Mouse (Mus musculus): ENCODE measurements around the gene Tspan17. TPM values are rescaled to one million over a fixed set of nuclear protein-coding genes. Genes with fewer than 3 reads are reported as not detected.

Gene Tspan17
- polyA plus RNA-seq, 1 experiment from 2014 or later, result 3.1 TPM

GRCm38 (mm10) chr13:54754169-54755080 is 34.8 kb upstream of the Tspan17 start:
- no peak overlapping the region for H3K9ac ChIP-seq
- 32% methylated on average over 12 of the region's 12 CpGs for WGBS
- H3K27ac ChIP-seq (ENCODE audit: poor library complexity, severe bottlenecking), result no peak overlapping the region
- no peak overlapping the region for H3K4me3 ChIP-seq
- no peaks in the 10 kb centered on the region for H3K9me3 ChIP-seq (replicated peaks)
- ATAC-seq (ENCODE audit: insufficient number of reproducible peaks, low FRiP score), result no peak
- peaks cover 18% of the 10 kb centered on the region for H3K4me1 ChIP-seq (replicated peaks)
- peaks cover 89% of the 10 kb centered on the region for H3K27me3 ChIP-seq (replicated peaks)
- H3K36me3 ChIP-seq, result no peaks in the 10 kb centered on the region
- no peak overlapping the region for H3K4me2 ChIP-seq

GRCm38 (mm10) chr13:54755201-54755830 is 33.9 kb upstream of the Tspan17 start:
- Histone ChIP-seq H3K9ac (no peak overlapping the region), H3K9me3 (replicated peaks) (no peaks in the 10 kb centered on the region), H3K27ac (ENCODE audit: poor library complexity, severe bottlenecking) (no peak overlapping the region), H3K36me3 (no peaks in the 10 kb centered on the region), H3K27me3 (replicated peaks) (peaks cover 89% of the 10 kb centered on the region), H3K4me2 (no peak overlapping the region), H3K4me3 (no peak overlapping the region), H3K4me1 (replicated peaks) (peaks cover 11% of the 10 kb centered on the region)
- WGBS, result 9% methylated on average over 9 of the region's 9 CpGs
- no peak for ATAC-seq (ENCODE audit: insufficient number of reproducible peaks, low FRiP score)

- WGBS, result 77% methylated on average over 8 of the region's 8 CpGs
- Histone ChIP-seq H3K4me3 (no peak overlapping the region), H3K27me3 (replicated peaks) (peaks cover 89% of the 10 kb centered on the region), H3K4me1 (replicated peaks) (peaks cover 11% of the 10 kb centered on the region), H3K27ac (ENCODE audit: poor library complexity, severe bottlenecking) (no peak overlapping the region), H3K9me3 (replicated peaks) (no peaks in the 10 kb centered on the region), H3K4me2 (no peak overlapping the region), H3K36me3 (no peaks in the 10 kb centered on the region), H3K9ac (no peak overlapping the region)
- ATAC-seq (ENCODE audit: insufficient number of reproducible peaks, low FRiP score), result no peak
Observed at GRCm38 (mm10) chr13:54756156-54756712, 32.9 kb upstream of the Tspan17 start.

GRCm38 (mm10) chr13:54757093-54757830 is 31.9 kb upstream of the Tspan17 start:
- no peak for ATAC-seq (ENCODE audit: insufficient number of reproducible peaks, low FRiP score)
- WGBS, result 37% methylated on average over 10 of the region's 10 CpGs
- no peak overlapping the region for H3K4me3 ChIP-seq
- H3K27me3 ChIP-seq (replicated peaks), result peaks cover 89% of the 10 kb centered on the region
- H3K36me3 ChIP-seq, result no peaks in the 10 kb centered on the region
- peaks cover 11% of the 10 kb centered on the region for H3K4me1 ChIP-seq (replicated peaks)
- H3K9ac ChIP-seq, result no peak overlapping the region
- no peaks in the 10 kb centered on the region for H3K9me3 ChIP-seq (replicated peaks)
- no peak overlapping the region for H3K27ac ChIP-seq (ENCODE audit: poor library complexity, severe bottlenecking)
- H3K4me2 ChIP-seq, result peak overlapping the region; percentile 76

DNA sequence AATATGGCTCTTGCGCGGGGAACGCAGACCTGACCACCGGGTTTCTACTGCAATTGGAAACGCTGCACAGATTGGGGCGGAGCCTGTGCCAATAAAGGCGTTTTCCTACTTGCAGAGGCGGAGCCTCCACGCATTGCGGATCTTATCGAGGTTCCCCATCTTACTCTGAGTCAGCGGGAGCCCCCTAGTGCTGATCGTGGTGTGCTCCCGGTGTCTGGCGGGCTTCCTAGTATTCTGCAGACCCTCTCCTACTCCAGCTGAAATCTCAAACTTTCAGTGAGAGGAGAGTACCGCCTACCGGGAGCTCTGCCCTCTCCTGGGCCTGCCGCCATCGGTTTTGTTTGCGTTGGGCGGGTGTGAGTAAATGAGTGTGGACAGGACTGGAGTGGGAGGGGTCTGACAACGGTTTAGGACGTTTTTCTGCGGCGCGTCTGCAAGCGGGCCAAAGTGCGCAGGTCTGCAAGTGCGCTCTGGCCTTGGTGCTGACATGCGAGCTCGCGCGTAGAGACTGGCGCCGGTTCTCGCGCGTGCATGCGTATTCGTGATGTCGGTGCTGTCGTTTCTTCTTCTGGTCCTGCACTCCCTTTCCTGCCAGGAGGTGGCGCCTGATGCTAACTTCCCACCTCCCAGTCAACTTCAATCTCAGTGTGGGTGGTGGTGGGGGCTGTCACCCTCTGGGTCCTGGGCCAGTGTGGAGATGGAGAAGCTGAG is 31.0 kb upstream of the Tspan17 start:
- under 1% methylated on average over 43 of the region's 43 CpGs for WGBS
- Histone ChIP-seq H3K4me3 (peak overlapping the region; percentile 40), H3K9ac (no peak overlapping the region), H3K9me3 (replicated peaks) (no peaks in the 10 kb centered on the region), H3K27me3 (replicated peaks) (peaks cover 89% of the 10 kb centered on the region), H3K4me2 (peak overlapping the region; percentile 76), H3K4me1 (replicated peaks) (peaks cover 11% of the 10 kb centered on the region), H3K27ac (ENCODE audit: poor library complexity, severe bottlenecking) (no peak overlapping the region), H3K36me3 (no peaks in the 10 kb centered on the region)
- peak; percentile 73 for ATAC-seq (ENCODE audit: insufficient number of reproducible peaks, low FRiP score)

GRCm38 (mm10) chr13:54758756-54759470 is 30.3 kb upstream of the Tspan17 start:
- no peaks in the 10 kb centered on the region for H3K9me3 ChIP-seq (replicated peaks)
- no peak; the same call in 1 of the 2 replicates for ATAC-seq (ENCODE audit: insufficient number of reproducible peaks, low FRiP score)
- no peak overlapping the region for H3K4me3 ChIP-seq
- H3K9ac ChIP-seq, result no peak overlapping the region
- H3K36me3 ChIP-seq, result no peaks in the 10 kb centered on the region
- WGBS, result 3% methylated on average over 29 of the region's 29 CpGs
- H3K4me1 ChIP-seq (replicated peaks), result peaks cover 11% of the 10 kb centered on the region
- H3K27me3 ChIP-seq (replicated peaks), result peaks cover 89% of the 10 kb centered on the region
- no peak overlapping the region for H3K27ac ChIP-seq (ENCODE audit: poor library complexity, severe bottlenecking)
- peak overlapping the region; percentile 76 for H3K4me2 ChIP-seq

DNA sequence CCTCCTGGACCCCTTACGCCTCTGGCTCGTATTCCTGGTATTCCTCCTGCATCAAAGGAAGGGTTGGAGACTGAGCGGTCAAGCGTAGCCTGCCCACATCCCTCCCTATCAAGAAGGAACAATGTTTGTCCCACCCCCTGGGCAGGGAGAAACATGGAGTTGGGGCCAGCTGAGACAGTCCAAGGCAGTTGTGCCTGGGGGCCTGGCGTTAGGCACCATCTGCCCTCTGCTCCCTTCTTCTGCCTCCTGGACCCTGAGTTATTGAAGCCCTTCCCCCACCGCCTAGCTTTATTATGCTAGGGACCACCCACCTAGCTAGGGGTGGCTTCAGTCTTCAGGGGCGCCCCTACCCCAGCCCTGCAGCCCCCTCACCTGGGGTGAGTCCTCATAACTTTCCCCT is 29.7 kb upstream of the Tspan17 start:
- Histone ChIP-seq H3K36me3 (no peaks in the 10 kb centered on the region), H3K9me3 (replicated peaks) (no peaks in the 10 kb centered on the region)

GRCm38 (mm10) chr13:54760164-54760795 is 28.9 kb upstream of the Tspan17 start:
- WGBS, result 46% methylated on average over 8 of the region's 8 CpGs
- Histone ChIP-seq H3K4me1 (replicated peaks) (peaks cover 11% of the 10 kb centered on the region), H3K9ac (no peak overlapping the region), H3K36me3 (no peaks in the 10 kb centered on the region), H3K4me3 (no peak overlapping the region), H3K27ac (ENCODE audit: poor library complexity, severe bottlenecking) (no peak overlapping the region), H3K9me3 (replicated peaks) (no peaks in the 10 kb centered on the region), H3K4me2 (no peak overlapping the region), H3K27me3 (replicated peaks) (peaks cover 91% of the 10 kb centered on the region)
- ATAC-seq (ENCODE audit: insufficient number of reproducible peaks, low FRiP score), result no peak

More for the DNA sequence above, 29.7 kb upstream of the Tspan17 start:
- Histone ChIP-seq H3K9ac (no peak overlapping the region), H3K4me2 (no peak overlapping the region), H3K4me3 (no peak overlapping the region), H3K27me3 (replicated peaks) (peaks cover 89% of the 10 kb centered on the region), H3K27ac (ENCODE audit: poor library complexity, severe bottlenecking) (no peak overlapping the region), H3K4me1 (replicated peaks) (peaks cover 11% of the 10 kb centered on the region)
- no peak for ATAC-seq (ENCODE audit: insufficient number of reproducible peaks, low FRiP score)
- 23% methylated on average over 7 of the region's 7 CpGs for WGBS

DNA sequence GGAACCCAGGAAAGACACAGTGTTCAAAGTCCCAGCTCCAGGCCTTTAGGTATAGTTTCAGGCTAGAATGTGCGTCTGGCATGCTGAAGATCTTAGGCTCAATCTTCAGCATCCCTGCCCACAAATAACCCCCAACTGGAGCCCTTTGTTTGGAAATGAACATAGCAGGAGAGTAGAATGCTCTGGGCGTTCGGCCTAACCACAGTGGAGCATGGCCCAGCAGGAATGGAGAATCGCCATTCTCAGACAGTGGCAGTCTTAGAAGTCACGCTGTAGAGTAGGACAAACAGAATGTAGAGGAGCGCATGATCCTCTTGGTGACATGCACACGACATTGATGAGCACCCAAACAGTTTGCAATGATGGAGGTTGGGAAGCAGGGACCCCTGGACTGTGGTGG is 28.3 kb upstream of the Tspan17 start:
- Histone ChIP-seq H3K9me3 (replicated peaks) (no peaks in the 10 kb centered on the region), H3K4me2 (no peak overlapping the region), H3K27ac (ENCODE audit: poor library complexity, severe bottlenecking) (no peak overlapping the region), H3K36me3 (no peaks in the 10 kb centered on the region), H3K4me3 (no peak overlapping the region), H3K9ac (no peak overlapping the region), H3K27me3 (replicated peaks) (peaks cover 91% of the 10 kb centered on the region), H3K4me1 (replicated peaks) (peaks cover 16% of the 10 kb centered on the region)
- 79% methylated on average over 7 of the region's 7 CpGs for WGBS
- ATAC-seq (ENCODE audit: insufficient number of reproducible peaks, low FRiP score), result no peak
